Mouse (Mus musculus) cerebral cortex, adult 2 months (tissue): Measurements from ENCODE around the gene Poldip2.

Experiments
- WGBS: fragments of 180-500 bp; shearing (Covaris S2); methylation state at CpG from one replicate; pipeline ENCODE4 v1.1.7; 2018; 5-methylcytosine and 5-hydroxymethylcytosine counted together

Poldip2 gene

DNA sequence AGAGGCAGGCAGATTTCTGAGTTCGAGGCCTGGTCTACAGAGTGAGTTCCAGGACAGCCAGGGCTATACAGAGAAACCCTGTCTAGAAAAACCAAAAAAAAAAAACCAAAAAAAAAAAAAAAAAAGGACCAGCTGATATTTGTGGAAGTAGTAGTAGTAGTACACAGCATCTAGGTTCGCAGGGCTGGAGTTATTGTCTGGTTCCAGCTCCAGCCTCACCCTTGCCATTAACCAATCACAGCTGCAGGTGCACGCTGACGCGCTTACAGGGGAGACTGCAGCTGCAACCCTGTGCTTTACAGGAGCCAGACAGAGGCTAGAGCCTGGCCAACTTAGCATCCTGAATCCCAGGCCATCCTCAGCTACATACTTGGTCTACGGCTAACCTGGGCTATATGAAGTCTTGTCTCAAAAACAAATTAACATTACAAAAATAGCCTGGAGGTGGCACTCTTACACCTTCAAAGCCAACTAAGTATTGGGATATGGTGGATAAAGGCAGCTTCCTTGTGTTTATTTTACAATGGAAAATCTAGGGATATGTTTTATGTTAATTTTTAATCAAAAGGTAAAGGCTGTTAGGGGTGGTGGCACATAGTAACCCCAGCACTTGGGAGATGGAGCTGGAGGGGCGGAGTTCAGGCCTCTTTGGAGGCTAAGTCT is 32.6 kb downstream of the Poldip2 start:
- 86% methylated on average over 7 of the region's 7 CpGs for WGBS

DNA sequence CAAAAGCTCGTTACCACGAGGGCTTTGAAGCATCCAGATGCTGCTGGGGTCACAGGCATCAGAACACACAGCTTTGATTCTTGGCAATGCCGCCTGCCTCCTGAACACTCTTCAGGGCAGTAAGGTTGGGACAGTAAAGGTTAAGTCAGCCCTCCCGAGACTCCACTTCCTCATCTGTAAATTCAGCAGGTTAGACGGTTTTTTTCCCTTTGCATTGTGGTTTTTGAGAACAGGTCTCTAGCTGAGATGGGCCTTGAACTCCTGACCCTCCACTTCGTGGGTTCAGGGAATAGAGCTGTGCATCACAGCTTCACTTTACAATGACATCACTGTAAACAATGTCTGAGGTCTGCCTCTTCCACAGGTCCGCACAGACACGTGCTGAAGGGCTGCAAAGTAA is 33.2 kb downstream of the Poldip2 start:
- WGBS, result 70% methylated on average over 8 of the region's 8 CpGs

DNA sequence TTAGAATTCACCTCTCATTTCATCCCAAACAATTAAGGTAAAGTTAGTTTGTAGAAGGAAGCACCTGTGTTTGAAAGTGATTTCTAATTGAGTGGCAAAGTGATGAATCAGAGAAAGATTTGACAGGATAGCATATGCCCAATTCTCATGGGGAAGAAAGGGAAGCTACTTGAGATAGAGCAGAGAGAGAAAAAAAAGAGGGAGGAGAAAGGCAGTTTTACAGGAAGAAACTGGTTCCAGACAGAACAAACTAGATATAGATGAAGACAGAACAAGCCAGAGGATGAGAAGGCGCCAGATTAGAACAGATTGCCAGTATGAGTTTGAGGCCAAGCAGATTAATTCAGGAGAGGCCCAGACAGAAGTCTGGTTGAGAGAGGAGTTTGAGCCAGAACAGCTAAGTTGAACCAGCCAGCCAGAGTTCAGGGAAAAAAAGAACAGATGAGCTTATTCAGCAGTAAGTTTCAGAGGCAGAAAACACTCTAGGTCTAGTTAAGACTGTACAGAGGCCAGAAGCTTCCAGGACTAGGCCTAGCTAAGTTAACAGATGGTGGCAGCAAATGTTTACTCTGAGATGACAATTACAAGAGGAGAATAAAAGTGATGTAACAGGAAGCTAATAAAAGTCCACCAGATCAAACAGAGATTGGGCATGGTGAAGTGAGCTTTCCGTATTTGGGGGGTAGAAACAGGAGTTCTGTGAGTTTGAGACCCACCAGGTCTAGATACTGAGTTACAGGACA is 35.9 kb downstream of the Poldip2 start:
- WGBS, result 84% methylated on average over 2 of the region's 2 CpGs

DNA sequence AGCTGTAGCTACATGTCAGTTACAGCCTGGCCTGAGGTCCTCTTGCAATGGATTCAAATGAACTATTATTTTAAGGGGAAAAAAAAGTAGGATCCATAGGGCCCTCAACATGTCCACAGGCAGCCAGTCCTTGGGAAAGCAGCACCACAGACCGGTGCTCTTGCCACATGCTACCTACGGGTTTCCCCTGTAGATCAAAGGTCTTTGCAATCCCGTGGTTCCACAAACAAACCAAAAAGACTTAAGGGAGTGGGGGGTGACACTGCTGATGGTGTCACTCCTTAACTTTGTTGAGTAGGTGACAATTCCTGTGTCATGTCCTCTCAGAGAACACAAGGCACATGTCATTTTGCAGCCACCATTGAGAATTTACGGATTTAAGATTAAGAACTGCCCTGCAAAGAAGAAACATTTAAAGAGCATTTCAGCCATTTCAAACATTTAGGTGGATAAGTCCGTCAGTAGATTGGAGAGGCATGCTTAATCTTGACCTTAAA is 37.5 kb downstream of the Poldip2 start:
- WGBS, result 28% methylated on average over 5 of the region's 5 CpGs

DNA sequence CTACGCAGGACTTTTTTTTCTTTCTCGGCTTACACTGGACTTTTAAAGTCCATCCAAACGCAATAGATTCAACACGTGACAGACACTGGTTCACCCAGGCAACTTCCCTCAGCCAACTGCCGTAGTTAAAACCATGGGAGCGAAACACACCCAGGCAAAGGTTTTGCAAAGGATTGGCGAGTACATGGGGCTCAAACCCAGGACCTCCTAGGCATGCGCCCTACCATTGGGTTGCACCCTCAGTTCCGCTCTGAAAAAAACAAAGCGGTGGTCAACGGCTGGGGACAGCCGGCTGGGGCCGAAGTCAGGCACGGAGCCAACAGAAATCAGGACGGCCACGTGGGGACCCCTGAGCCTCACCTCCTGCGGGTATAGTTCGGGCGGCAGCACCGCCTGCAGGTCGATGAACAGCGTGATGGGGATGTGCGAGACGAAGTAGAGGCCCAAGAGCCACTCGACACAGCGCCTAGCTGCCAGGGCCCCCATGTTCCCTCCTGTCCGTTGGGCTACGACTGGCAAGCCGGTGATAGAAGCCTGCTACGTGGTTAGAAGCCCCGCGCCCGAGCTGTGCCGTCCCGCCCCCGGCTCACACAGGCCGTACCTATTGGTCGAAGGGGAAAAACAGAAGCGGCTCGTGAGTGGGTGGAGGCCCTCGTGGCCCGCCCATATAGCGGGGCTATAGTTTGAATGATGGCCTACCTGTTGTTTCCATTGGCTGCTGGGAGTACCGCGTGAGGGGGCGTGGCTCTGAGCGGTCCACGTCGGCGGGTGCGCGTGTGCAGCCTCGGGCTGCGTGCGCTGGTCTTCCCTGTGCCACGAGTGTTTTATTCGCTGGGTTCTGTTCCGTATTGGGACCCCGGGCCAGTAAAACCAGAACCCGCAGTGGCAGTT is 38.4 kb downstream of the Poldip2 start, which contains the start of gene Tmem97:
TSS of gene Tmem97 (minus strand) at position 610 of the 891 bp plus-strand sequence.
- WGBS, result under 1% methylated on average over 60 of the region's 60 CpGs

DNA sequence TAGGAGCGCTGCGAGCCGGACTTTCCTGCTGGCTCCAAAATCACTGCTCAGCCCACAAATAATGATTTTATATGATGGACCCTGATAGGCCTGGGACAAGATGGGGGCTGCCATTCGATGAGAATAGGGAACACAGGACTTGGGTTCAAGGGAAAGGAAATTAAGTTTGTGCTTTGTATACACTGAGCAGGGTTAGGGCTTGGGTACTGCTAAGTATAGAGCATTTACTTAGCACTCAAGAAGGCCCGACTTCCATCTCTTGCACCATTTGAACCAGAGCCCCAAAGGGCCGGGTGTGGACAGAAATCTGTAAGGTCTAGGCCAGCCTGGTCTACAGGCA is 39.0 kb downstream of the Poldip2 start:
- WGBS, result 35% methylated on average over 6 of the region's 6 CpGs

DNA sequence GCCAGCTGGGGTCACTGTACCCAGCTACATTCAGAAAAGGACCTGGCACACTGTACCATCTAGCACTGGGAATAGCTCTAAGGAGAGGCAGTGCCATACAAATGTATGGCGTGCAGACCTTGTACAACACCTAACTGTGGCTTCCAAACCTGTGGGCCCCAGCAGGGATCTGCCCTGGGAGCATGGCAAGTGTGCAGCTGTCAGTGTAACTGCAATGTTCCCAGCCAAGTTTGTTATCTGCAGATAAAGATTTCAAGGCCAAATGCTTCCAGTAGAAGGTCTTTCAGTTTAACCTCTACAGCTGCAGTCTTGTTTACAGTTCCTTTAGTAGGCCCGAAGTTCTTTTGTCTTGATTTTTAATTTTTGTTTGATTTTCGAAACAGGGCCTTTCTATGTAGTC is 43.6 kb downstream of the Poldip2 start:
- 82% methylated on average over 3 of the region's 3 CpGs for WGBS

DNA sequence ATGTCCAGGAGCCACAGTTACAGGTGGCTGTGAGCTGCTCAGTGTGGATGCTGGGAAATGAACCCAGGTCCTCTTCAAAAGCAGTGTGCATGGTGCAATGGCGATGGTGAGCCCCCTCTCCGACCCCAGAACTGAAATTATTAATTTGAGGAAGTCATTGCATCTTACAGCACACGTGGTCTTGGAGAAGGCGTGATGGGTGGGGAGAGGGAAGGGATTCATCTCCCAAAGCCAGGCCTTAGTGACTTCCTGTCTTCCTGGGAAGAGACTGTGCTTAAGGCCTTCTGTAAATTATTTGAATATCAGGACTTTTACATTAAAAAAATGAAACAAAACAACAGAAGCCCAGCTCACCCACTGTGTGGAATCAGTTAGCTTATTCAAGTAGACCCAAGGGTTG is 44.1 kb downstream of the Poldip2 start:
- WGBS, result 79% methylated on average over 4 of the region's 4 CpGs

DNA sequence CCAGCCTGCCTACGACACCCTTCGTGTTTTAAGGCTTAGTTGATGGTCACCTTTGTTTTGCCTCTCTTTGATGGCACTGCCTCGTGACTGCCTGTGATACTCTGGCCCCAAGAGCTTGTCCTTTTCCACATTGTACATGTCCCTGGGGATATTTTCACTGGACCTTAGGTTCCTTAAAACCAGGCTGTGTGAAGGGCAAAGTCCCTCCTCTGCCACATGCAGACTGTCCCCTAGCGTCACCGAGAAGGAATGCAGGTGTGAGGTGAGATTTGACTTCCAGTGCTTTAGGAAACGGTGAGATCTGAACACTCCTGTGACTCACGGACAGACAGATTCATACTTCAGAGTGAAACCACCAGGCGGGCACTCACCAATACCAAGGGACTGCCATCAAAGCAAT is 45.2 kb downstream of the Poldip2 start:
- 67% methylated on average over 8 of the region's 8 CpGs for WGBS

DNA sequence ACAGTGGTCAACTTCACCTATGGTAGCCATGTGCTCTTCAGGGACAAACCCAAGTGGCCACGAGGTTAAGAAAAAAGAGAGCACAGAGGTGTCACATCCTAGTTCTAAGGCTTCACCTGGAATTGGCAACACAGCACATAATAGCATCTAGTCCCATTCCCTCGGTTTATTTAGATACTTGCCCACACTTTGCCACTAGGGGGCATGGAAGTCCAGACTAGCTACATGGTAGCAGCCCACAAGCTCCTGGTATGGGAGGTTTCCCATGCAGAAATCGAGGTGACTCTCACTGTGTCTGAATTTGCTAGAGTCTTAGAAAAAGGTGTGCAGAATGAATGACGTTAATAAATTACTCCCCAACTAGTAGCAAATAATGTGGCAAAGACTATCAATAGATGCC is 48.5 kb downstream of the Poldip2 start:
- WGBS, result 11% methylated on average over 4 of the region's 4 CpGs

DNA sequence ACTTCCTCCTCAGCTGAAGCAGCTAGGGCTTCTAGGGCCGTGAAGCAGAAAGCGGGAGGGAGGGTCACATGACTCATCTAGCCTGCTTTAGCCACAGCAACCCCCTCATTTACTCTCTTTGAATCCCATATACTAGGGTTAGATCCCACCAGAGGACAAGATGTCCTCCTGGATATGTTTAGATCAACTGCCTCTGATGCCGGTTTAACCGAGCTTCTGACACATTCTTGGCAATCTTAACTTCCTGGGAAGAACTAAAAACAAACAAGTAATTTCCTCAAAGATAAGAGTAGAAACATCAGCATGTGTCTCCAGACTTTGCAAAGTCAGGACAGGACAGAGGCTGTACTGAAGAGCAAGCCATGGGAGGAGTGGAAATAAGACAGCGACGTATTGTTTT is 54.8 kb downstream of the Poldip2 start:
- WGBS, result 50% methylated on average over 6 of the region's 6 CpGs

DNA sequence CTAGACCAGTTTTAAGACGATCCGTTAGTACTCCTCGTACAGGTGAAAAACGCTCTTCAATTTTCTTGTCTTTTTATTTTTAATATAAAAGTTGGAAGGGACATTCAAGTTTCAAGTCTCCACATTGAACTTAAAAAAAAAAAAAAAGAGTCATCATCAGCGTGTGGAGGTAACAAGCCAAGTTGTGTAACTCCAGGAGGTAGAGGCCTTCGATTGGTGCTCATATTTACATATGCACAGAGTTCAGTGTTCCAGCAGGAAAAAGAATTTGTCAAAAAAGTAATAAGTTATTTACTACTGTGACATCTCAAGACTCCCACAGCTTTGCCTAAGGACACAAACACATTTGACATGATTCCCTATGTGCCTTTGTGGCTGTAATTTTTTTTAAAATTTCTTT is 55.6 kb downstream of the Poldip2 start:
- 93% methylated on average over 6 of the region's 6 CpGs for WGBS

DNA sequence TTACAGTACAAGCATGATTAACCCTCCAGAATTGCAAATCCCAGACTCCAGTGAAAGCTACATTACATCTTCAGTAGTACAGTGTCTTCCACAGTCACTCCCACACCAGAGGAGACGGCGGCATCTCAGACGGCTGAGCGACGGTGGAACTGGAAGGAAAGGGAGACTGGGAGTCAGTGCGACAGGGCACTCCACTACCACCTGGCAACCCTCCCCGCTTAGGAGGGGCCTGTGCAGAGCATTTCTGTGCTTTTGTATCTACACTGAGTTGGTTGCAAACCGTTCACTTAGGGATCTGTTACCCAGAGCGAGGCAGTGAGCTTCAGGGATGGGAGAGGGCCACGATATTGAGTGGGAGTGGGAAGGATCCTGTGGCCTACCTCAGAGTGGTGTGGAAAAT is 56.8 kb downstream of the Poldip2 start:
- WGBS, result 60% methylated on average over 10 of the region's 10 CpGs

DNA sequence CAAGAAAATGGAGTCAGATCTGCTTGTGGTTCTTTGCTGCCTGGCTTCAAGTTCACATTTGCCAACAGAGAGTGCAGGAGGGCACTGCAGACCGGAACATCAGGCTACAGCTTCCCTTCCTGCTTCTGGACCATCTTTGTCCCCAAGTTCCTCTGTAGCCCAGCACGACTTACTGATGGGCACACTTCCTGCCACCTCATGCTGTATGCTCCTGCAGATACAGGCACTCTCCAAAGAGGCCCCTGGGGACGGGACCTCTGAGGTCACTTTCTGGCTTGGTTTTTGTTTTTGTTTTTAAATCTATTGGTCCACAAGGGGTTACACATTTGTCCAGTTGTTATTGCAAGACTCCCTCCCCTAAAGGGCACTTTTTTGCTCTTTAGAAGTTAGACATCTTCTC is 57.8 kb downstream of the Poldip2 start:
- WGBS, result 77% methylated on average over 3 of the region's 3 CpGs

DNA sequence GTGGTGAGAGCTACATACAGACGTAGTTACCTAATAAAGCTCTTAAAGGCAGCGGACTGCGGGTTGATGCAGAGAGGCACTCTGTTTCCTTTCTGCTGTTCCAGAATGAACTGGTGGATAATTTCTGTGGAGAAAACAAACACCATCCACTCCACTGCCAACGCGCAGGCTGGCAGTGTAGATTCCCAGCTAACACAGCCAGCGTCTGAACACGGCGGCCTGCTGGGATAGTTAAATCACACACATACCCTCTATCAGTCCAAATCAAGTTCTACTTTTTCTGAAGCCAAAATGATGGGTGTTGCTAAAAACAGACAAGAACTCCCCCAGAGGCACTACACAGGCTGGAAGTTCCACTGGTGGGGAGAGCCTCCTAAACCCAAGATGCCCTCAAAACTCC is 59.4 kb downstream of the Poldip2 start:
- 50% methylated on average over 8 of the region's 8 CpGs for WGBS

DNA sequence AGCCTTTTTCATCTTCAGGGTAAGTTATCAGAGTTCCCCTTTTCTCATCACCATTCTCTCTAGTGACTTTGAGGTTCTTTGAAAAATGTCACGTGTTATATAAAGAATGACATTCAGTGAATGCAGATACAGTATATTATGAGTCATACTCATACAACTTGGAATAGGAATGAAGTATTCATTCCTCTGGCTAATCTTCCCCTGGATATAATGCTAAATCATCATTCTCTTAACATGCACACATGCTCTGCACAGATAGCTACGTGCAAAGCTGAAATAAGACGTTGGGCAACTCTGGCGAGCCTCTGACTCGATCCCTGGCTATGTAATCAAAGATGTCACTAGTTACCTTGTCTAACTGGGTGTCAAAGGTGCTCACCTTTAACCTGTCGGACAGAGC is 59.9 kb downstream of the Poldip2 start:
- 57% methylated on average over 6 of the region's 6 CpGs for WGBS
